Mouse (Mus musculus) midbrain, postnatal 0 days (tissue): ENCODE measurements at regions not wholly inside any gene's neighbourhood (a gene's known extent, or its start where the extent isn't known, plus 50 kb on each side); places are given as distances from the start of the nearest gene placed in this dataset.
A peak's percentile ranks its signal among the peaks of the same experiment; 100 is the strongest.
"Not testable (repeated sequence)": the region's sequence is repeated elsewhere in the genome, so short reads cannot be mapped to it uniquely, and the experiment has no call there.

ENCODE experiments used
- ATAC-seq: fragments of 200-750 bp; cut with Nextera tagmentation; 2 replicates; pipeline ENCODE4 v1.8.0; 2017; ENCODE audit warnings: moderate number of reproducible peaks, mild to moderate bottlenecking, moderate TSS enrichment, moderate library complexity; ENCODE audit not compliant: low FRiP score
- DNase-seq: peaks from one replicate; pipeline ENCODE4 v3.0.0-alpha.2; 2015; ENCODE audit warnings: low spot score
- H3K27ac ChIP-seq: fragments of 300-500 bp; sonication (generic); 2 replicates; pipeline ENCODE4 v1.5.1; 2014; ENCODE audit warnings: low read depth, mild to moderate bottlenecking, low read length, mixed read lengths
- H3K27me3 ChIP-seq: fragments of 300-500 bp; sonication (generic); 2 replicates; pipeline ENCODE4 v1.6.1; 2014; ENCODE audit warnings: low read length, control low read depth, mixed read lengths; ENCODE audit not compliant: insufficient read depth
- H3K36me3 ChIP-seq: fragments of 300-500 bp; sonication (generic); 2 replicates; pipeline ENCODE4 v1.6.1; 2014; ENCODE audit warnings: low read length, control low read depth, mixed read lengths; ENCODE audit not compliant: insufficient read depth
- H3K4me1 ChIP-seq: fragments of 300-500 bp; sonication (generic); 2 replicates; pipeline ENCODE4 v1.6.1; 2014; ENCODE audit warnings: mild to moderate bottlenecking, control low read depth, antibody characterized with exemption, low read length, mixed read lengths; ENCODE audit not compliant: insufficient read depth
- H3K4me2 ChIP-seq: fragments of 300-500 bp; sonication (generic); 2 replicates; pipeline ENCODE4 v1.6.1; 2014; ENCODE audit warnings: low read depth, mild to moderate bottlenecking, low read length, mixed read lengths; ENCODE audit not compliant: poor library complexity, severe bottlenecking
- H3K4me3 ChIP-seq: fragments of 300-500 bp; sonication (generic); 2 replicates; pipeline ENCODE4 v1.5.1; 2014; ENCODE audit warnings: low read depth, mild to moderate bottlenecking, low read length, moderate library complexity
- H3K9ac ChIP-seq: fragments of 300-500 bp; sonication (generic); replicated peaks from 2 replicates; pipeline ENCODE4 v1.6.1; 2014; ENCODE audit warnings: mild to moderate bottlenecking, low read length, moderate library complexity, mixed read lengths; ENCODE audit not compliant: poor library complexity, severe bottlenecking
- H3K9me3 ChIP-seq: fragments of 300-500 bp; sonication (generic); 2 replicates; pipeline ENCODE4 v1.6.1; 2016; ENCODE audit warnings: low read length, control low read depth
- CTCF ChIP-seq: IDR thresholded peaks from 2 replicates; pipeline ENCODE4 v1.5.1; 2016; ENCODE audit warnings: antibody characterized with exemption, mild to moderate bottlenecking
- WGBS: fragments of 180-500 bp; shearing (Covaris S2); extraction: QIAGEN DNeasy Blood & Tissue Kit; methylation state at CpG from one replicate; pipeline ENCODE4 v1.1.7; 2014; 5-methylcytosine and 5-hydroxymethylcytosine counted together

GRCm38 (mm10) chr12:39604723-39605122 is 433.1 kb downstream of the Arl4a start:
- WGBS: 79% methylated on average over 4 of the region's 4 CpGs
- ATAC-seq: no peak
- no peak for DNase-seq
- no peaks in the 10 kb centered on the region for H3K9me3 ChIP-seq
- no peaks in the 10 kb centered on the region for H3K4me1 ChIP-seq
- no peak overlapping the region for H3K9ac ChIP-seq
- no peaks in the 10 kb centered on the region for H3K36me3 ChIP-seq
- H3K4me3 ChIP-seq: no peak overlapping the region
- no peak overlapping the region for H3K27ac ChIP-seq
- H3K4me2 ChIP-seq: no peak overlapping the region
- no peak for TF ChIP-seq CTCF
- H3K27me3 ChIP-seq: no peaks in the 10 kb centered on the region

GRCm38 (mm10) chr12:39594726-39595125 is 443.1 kb downstream of the Arl4a start:
- H3K27ac ChIP-seq: no peak overlapping the region
- no peaks in the 10 kb centered on the region for H3K4me1 ChIP-seq
- no peak overlapping the region for H3K4me3 ChIP-seq
- no peak for DNase-seq
- no peak overlapping the region for H3K4me2 ChIP-seq
- WGBS: 62% methylated on average over 1 of the region's 1 CpGs
- H3K27me3 ChIP-seq: no peaks in the 10 kb centered on the region
- no peaks in the 10 kb centered on the region for H3K9me3 ChIP-seq
- no peak overlapping the region for H3K9ac ChIP-seq
- TF ChIP-seq CTCF: no peak
- ATAC-seq: no peak
- no peaks in the 10 kb centered on the region for H3K36me3 ChIP-seq

GRCm38 (mm10) chr12:39593781-39594180 is 444.0 kb downstream of the Arl4a start:
- H3K4me3 ChIP-seq, H3K36me3 ChIP-seq, H3K9me3 ChIP-seq, H3K27ac ChIP-seq, H3K27me3 ChIP-seq, ATAC-seq, H3K4me1 ChIP-seq, DNase-seq, H3K9ac ChIP-seq, H3K4me2 ChIP-seq: not testable (repeated sequence)

- H3K9ac ChIP-seq: no peak overlapping the region
- H3K4me2 ChIP-seq: no peak overlapping the region
- ATAC-seq (no peak), DNase-seq (peak; percentile 54)
- H3K27me3 ChIP-seq: no peaks in the 10 kb centered on the region
- H3K9me3 ChIP-seq: no peaks in the 10 kb centered on the region
- H3K4me1 ChIP-seq: no peaks in the 10 kb centered on the region
- no peak for TF ChIP-seq CTCF
- H3K36me3 ChIP-seq: no peaks in the 10 kb centered on the region
- WGBS: 41% methylated on average over 5 of the region's 5 CpGs
- no peak overlapping the region for H3K4me3 ChIP-seq
- H3K27ac ChIP-seq: no peak overlapping the region
Measured at GRCm38 (mm10) chr12:39587204-39587909, 450.5 kb downstream of the Arl4a start.

GRCm38 (mm10) chr12:39586163-39586562 is 451.7 kb downstream of the Arl4a start:
- Histone ChIP-seq H3K4me2 (no peak overlapping the region), H3K4me3 (no peak overlapping the region), H3K9me3 (no peaks in the 10 kb centered on the region), H3K27me3 (no peaks in the 10 kb centered on the region), H3K27ac (no peak overlapping the region), H3K4me1 (no peaks in the 10 kb centered on the region), H3K36me3 (no peaks in the 10 kb centered on the region), H3K9ac (no peak overlapping the region)
- no peak for TF ChIP-seq CTCF
- no peak for ATAC-seq
- no peak for DNase-seq
- 84% methylated on average over 4 of the region's 4 CpGs for WGBS

GRCm38 (mm10) chr12:39577610-39578009 is 460.2 kb downstream of the Arl4a start:
- H3K4me3 ChIP-seq: no peak overlapping the region
- H3K4me2 ChIP-seq: no peak overlapping the region
- no peak overlapping the region for H3K27ac ChIP-seq
- H3K9me3 ChIP-seq: no peaks in the 10 kb centered on the region
- no peak overlapping the region for H3K9ac ChIP-seq
- WGBS: 71% methylated on average over 1 of the region's 1 CpGs
- no peaks in the 10 kb centered on the region for H3K27me3 ChIP-seq
- no peaks in the 10 kb centered on the region for H3K36me3 ChIP-seq
- no peaks in the 10 kb centered on the region for H3K4me1 ChIP-seq
- TF ChIP-seq CTCF: no peak
- DNase-seq (peak; percentile 13), ATAC-seq (no peak)
